Mouse (Mus musculus) ES-Bruce4 (cell line): ENCODE data around the gene Nacc2.

Experiments
- CTCF ChIP-seq: IDR thresholded peaks from one replicate; pipeline ENCODE4 v1.8.1; 2011; ENCODE audit warnings: low read depth, low read length
- POLR2A ChIP-seq: IDR thresholded peaks from one replicate; pipeline ENCODE4 v1.8.1; 2011; ENCODE audit warnings: low read length; ENCODE audit not compliant: insufficient read depth

DNA sequence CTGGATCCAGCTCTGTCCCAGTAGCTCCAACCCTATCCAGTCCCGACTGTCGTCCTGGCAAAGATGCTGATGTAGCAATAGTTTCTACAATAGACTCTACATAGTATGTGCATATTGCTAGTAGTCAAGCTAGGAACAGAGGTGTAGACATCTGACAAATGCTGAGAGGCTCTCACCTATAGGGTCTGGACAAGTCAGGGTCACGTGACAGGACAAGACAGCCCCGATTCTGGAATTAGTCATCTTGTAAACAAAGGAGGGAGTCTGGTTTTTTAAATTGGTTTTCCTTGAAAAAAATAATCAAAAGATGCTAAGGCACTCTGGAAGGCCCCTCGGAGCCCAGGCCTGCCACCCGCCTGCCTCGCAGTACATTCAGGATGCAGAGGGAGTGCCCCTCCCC, 66.0 kb downstream of the Nacc2 start:
- TF ChIP-seq CTCF: no peak
- no peak for TF ChIP-seq POLR2A
